Mouse (Mus musculus) stomach, embryonic 16.5 days (tissue): ENCODE measurements around the gene Myo16. TPM values are rescaled to one million over a fixed set of nuclear protein-coding genes. Genes with fewer than 3 reads are reported as not detected.

Experiments
- ATAC-seq: fragments of 200-750 bp; cut with Nextera tagmentation; 2 replicates; pipeline ENCODE4 v1.8.0; 2017; ENCODE audit warnings: moderate number of reproducible peaks, moderate TSS enrichment; ENCODE audit not compliant: insufficient read depth, low FRiP score
- H3K27ac ChIP-seq: fragments of 300-500 bp; sonication (generic); 2 replicates; pipeline ENCODE4 v1.5.1; 2014; ENCODE audit warnings: low read length
- H3K27me3 ChIP-seq: fragments of 300-500 bp; sonication (generic); 2 replicates; pipeline ENCODE4 v1.6.1; 2014; ENCODE audit warnings: low read length, control low read depth, mixed read lengths; ENCODE audit not compliant: control insufficient read depth, insufficient read depth
- H3K36me3 ChIP-seq: fragments of 300-500 bp; sonication (generic); 2 replicates; pipeline ENCODE4 v1.6.1; 2014; ENCODE audit warnings: low read length; ENCODE audit not compliant: control insufficient read depth, insufficient read depth
- H3K4me1 ChIP-seq: fragments of 300-500 bp; sonication (generic); 2 replicates; pipeline ENCODE4 v1.6.1; 2014; ENCODE audit warnings: low read length, control low read depth, mixed read lengths; ENCODE audit not compliant: control insufficient read depth, insufficient read depth
- H3K4me2 ChIP-seq: fragments of 300-500 bp; sonication (generic); 2 replicates; pipeline ENCODE4 v1.6.1; 2014; ENCODE audit warnings: low read depth, low read length, mixed read lengths
- H3K4me3 ChIP-seq: fragments of 300-500 bp; sonication (generic); replicated peaks from 2 replicates; pipeline ENCODE4 v1.5.1; 2014; ENCODE audit warnings: mild to moderate bottlenecking, low read length
- H3K9ac ChIP-seq: fragments of 300-500 bp; sonication (generic); 2 replicates; pipeline ENCODE4 v1.6.1; 2014; ENCODE audit warnings: low read length
- H3K9me3 ChIP-seq: fragments of 300-500 bp; sonication (generic); replicated peaks from 2 replicates; pipeline ENCODE4 v1.6.1; 2016; ENCODE audit warnings: low read length, control low read depth; ENCODE audit not compliant: control insufficient read depth
- WGBS: fragments of 180-500 bp; shearing (Covaris S2); extraction: QIAGEN DNeasy Blood & Tissue Kit; methylation state at CpG from one replicate; pipeline ENCODE4 v1.1.7; 2014; 5-methylcytosine and 5-hydroxymethylcytosine counted together
- polyA plus RNA-seq: library from polyadenylated mRNA; unstranded; fragments of >200 nt; fragmentation: Nextera tagmentation; extraction: Ambion mirVana; gene quantifications from 2 replicates; pipeline ENCODE4 v1.2.1, GENCODE M21; 2015

Gene Myo16
- polyA plus RNA-seq, 1 experiment from 2014 or later = 3.1 TPM

- no peaks in the 10 kb centered on the region for H3K4me1 ChIP-seq
- H3K27me3 ChIP-seq = no peaks in the 10 kb centered on the region
- no peak overlapping the region for H3K9ac ChIP-seq
- 57% methylated on average over 8 of the region's 8 CpGs for WGBS
- no peak overlapping the region for H3K4me3 ChIP-seq
- H3K4me2 ChIP-seq = no peak overlapping the region
- H3K9me3 ChIP-seq = no peaks in the 10 kb centered on the region
- no peaks in the 10 kb centered on the region for H3K36me3 ChIP-seq
- no peak overlapping the region; the same call in 1 of the 2 replicates for H3K27ac ChIP-seq
- ATAC-seq = peak; percentile 53; the same call in 1 of the 2 replicates
Observed at GRCm38 (mm10) chr8:10200042-10200441, 46.3 kb downstream of the Myo16 start.

GRCm38 (mm10) chr8:10215023-10215422, 61.3 kb downstream of the Myo16 start:
- H3K27ac ChIP-seq = no peak overlapping the region
- H3K4me3 ChIP-seq = no peak overlapping the region
- no peaks in the 10 kb centered on the region for H3K4me1 ChIP-seq
- no peaks in the 10 kb centered on the region for H3K36me3 ChIP-seq
- no peak overlapping the region for H3K4me2 ChIP-seq
- H3K9me3 ChIP-seq = no peaks in the 10 kb centered on the region
- H3K27me3 ChIP-seq = no peaks in the 10 kb centered on the region
- WGBS = 82% methylated on average over 3 of the region's 3 CpGs
- ATAC-seq = no peak
- no peak overlapping the region for H3K9ac ChIP-seq

DNA sequence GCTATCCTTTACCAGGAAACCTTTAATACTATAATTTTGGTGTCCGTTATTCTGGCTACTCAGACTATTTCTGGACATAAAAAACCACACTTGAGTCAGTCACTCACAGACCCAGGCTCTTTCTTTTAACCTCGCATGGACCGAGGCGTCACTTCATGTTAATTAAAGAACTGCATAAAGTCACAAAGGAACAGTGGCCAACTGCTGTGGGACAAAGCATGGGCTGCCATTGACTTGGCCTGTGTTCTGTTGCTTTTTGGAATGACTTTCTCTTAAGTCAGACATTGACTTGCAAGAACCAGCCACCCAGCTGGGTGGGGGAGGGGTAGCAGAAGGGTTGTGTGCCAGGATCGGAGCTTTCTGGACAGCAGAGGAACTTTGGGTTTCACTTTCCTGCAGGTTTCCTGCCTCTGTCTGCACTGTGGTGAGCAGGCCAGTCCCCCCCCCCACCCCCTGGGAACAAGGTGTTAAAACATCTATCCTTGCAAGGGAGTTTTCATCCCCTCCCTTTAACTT, 66.1 kb downstream of the Myo16 start:
- no peak overlapping the region for H3K4me3 ChIP-seq
- no peak overlapping the region for H3K9ac ChIP-seq
- ATAC-seq = no peak
- no peaks in the 10 kb centered on the region for H3K36me3 ChIP-seq
- H3K9me3 ChIP-seq = no peaks in the 10 kb centered on the region
- no peak overlapping the region for H3K27ac ChIP-seq
- no peaks in the 10 kb centered on the region for H3K27me3 ChIP-seq
- H3K4me1 ChIP-seq = peaks cover 15% of the 10 kb centered on the region
- no peak overlapping the region for H3K4me2 ChIP-seq
- 77% methylated on average over 5 of the region's 5 CpGs for WGBS

- H3K4me2 ChIP-seq = no peak overlapping the region
- no peak overlapping the region for H3K9ac ChIP-seq
- peak; percentile 81 for ATAC-seq
- H3K9me3 ChIP-seq = no peaks in the 10 kb centered on the region
- 35% methylated on average over 2 of the region's 2 CpGs for WGBS
- H3K4me1 ChIP-seq = peaks cover 15% of the 10 kb centered on the region
- no peak overlapping the region for H3K4me3 ChIP-seq
- H3K27ac ChIP-seq = peak overlapping the region; percentile 78
- H3K36me3 ChIP-seq = no peaks in the 10 kb centered on the region
- H3K27me3 ChIP-seq = no peaks in the 10 kb centered on the region
Observed at GRCm38 (mm10) chr8:10222770-10223169, 69.1 kb downstream of the Myo16 start.

DNA sequence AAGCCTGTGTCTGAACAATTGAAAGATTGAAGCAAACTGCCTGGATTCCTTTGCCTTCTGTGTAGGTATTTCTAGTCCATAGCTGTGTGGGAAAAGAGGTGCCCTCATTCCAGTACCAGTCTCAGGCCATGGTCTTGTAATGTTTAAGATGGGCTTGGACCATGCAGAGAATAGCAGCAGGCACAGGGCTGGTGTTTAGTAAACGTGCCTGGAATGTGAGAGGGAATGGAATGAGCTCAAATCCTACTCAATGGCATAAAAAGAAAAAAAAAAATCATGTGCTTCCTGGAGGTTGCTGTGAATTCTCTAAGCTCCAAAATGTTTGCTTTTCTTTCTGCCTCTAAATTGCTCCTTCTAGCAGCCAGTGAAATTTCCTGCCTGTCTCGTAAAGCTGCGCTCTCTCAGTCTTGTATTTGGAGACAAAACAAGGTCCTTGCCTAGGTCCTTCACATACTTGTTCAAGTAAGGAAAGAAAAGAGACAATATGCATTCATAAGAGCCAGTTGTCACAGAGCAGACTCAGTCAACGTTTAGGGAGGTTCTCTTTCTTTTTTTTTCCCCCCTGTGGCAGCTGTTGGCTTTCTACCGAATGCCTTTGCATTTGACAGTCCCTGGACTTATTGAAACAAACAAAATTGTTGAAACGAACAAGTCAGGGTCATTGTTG, 70.0 kb downstream of the Myo16 start:
- ATAC-seq = 0 out of 2 replicates have a peak, but pooled peaks have one; percentile 28
- Histone ChIP-seq H3K4me1 (peaks cover 15% of the 10 kb centered on the region), H3K9me3 (no peaks in the 10 kb centered on the region), H3K4me2 (no peak overlapping the region), H3K9ac (no peak overlapping the region), H3K36me3 (no peaks in the 10 kb centered on the region), H3K27me3 (no peaks in the 10 kb centered on the region), H3K27ac (peak overlapping the region; percentile 79), H3K4me3 (no peak overlapping the region)
- WGBS = 19% methylated on average over 6 of the region's 6 CpGs

GRCm38 (mm10) chr8:10224305-10224971, 70.7 kb downstream of the Myo16 start:
- H3K4me2 ChIP-seq = no peak overlapping the region
- H3K4me3 ChIP-seq = no peak overlapping the region
- H3K27ac ChIP-seq = peak overlapping the region; percentile 79; the same call in 1 of the 2 replicates

DNA sequence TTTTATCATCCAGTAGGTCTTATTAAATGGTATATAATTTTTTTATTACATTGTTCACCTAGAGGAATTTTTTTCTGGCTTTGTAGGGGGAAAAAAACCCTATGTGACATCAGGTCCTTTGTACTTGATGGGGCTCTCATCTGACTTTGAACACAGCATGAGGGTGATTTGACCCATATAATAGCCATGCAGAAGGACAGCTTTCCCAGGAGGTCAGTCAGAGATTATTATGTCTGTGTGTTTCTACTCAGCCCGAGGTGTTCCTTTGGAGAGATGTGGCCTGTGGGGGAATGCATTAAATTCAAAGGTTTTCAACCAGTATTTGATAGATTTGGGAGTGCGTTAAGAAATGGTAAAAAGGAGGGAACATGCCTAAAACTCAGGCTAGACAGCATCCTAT, 71.3 kb downstream of the Myo16 start:
- peaks cover 15% of the 10 kb centered on the region for H3K4me1 ChIP-seq
- H3K27me3 ChIP-seq = no peaks in the 10 kb centered on the region
- no peak overlapping the region for H3K9ac ChIP-seq
- 79% methylated on average over 2 of the region's 2 CpGs for WGBS
- no peak overlapping the region for H3K4me2 ChIP-seq
- H3K9me3 ChIP-seq = no peaks in the 10 kb centered on the region
- no peak overlapping the region for H3K27ac ChIP-seq
- H3K36me3 ChIP-seq = no peaks in the 10 kb centered on the region
- no peak overlapping the region for H3K4me3 ChIP-seq
- ATAC-seq = no peak

More at GRCm38 (mm10) chr8:10224305-10224971, 70.7 kb downstream of the Myo16 start:
- H3K4me1 ChIP-seq = peaks cover 15% of the 10 kb centered on the region
- 39% methylated on average over 10 of the region's 10 CpGs for WGBS
- H3K9ac ChIP-seq = no peak overlapping the region
- ATAC-seq = 0 out of 2 replicates have a peak, but pooled peaks have one; percentile 30
- no peaks in the 10 kb centered on the region for H3K27me3 ChIP-seq
- no peaks in the 10 kb centered on the region for H3K36me3 ChIP-seq
- no peaks in the 10 kb centered on the region for H3K9me3 ChIP-seq

GRCm38 (mm10) chr8:10230746-10231369, 77.1 kb downstream of the Myo16 start:
- no peaks in the 10 kb centered on the region for H3K27me3 ChIP-seq
- no peaks in the 10 kb centered on the region for H3K9me3 ChIP-seq
- no peak overlapping the region for H3K27ac ChIP-seq
- no peaks in the 10 kb centered on the region for H3K4me1 ChIP-seq
- no peak overlapping the region for H3K4me2 ChIP-seq
- no peak for ATAC-seq
- no peaks in the 10 kb centered on the region for H3K36me3 ChIP-seq
- no peak overlapping the region for H3K4me3 ChIP-seq
- H3K9ac ChIP-seq = no peak overlapping the region
- 58% methylated on average over 8 of the region's 8 CpGs for WGBS

GRCm38 (mm10) chr8:10234516-10234915, 80.8 kb downstream of the Myo16 start:
- Histone ChIP-seq H3K4me3 (no peak overlapping the region), H3K9ac (no peak overlapping the region), H3K27ac (no peak overlapping the region), H3K27me3 (no peaks in the 10 kb centered on the region), H3K9me3 (no peaks in the 10 kb centered on the region), H3K4me2 (no peak overlapping the region), H3K4me1 (no peaks in the 10 kb centered on the region), H3K36me3 (no peaks in the 10 kb centered on the region)
- ATAC-seq = no peak
- 86% methylated on average over 2 of the region's 2 CpGs for whole genome bisulfite sequencing
